Mouse (Mus musculus) embryonic facial prominence, embryonic 11.5 days (tissue): ENCODE results near the gene Gadd45gip1. TPM values are rescaled to one million over a fixed set of nuclear protein-coding genes. Genes with fewer than 3 reads are reported as not detected.

Experiments
- ATAC-seq: fragments of 200-750 bp; cut with Nextera tagmentation; replicated peaks from 2 replicates; pipeline ENCODE4 v1.8.0; 2017; ENCODE audit warnings: low read depth; ENCODE audit not compliant: insufficient number of reproducible peaks, low FRiP score, low TSS enrichment
- DNase-seq: peaks from one replicate; pipeline ENCODE4 v3.0.0-alpha.2; 2015; ENCODE audit warnings: low spot score
- H3K27ac ChIP-seq: fragments of 300-500 bp; sonication (generic); replicated peaks from 2 replicates; pipeline ENCODE4 v1.5.1; 2014; ENCODE audit warnings: mild to moderate bottlenecking, low read depth, low read length, control low read depth
- H3K27me3 ChIP-seq: fragments of 300-500 bp; sonication (generic); 2 replicates; pipeline ENCODE4 v1.6.1; 2014; ENCODE audit warnings: mild to moderate bottlenecking, low read length, moderate library complexity, mixed read lengths; ENCODE audit not compliant: control insufficient read depth, insufficient read depth
- H3K36me3 ChIP-seq: fragments of 300-500 bp; sonication (generic); replicated peaks from 2 replicates; pipeline ENCODE4 v1.6.1; 2014; ENCODE audit warnings: low read depth, mild to moderate bottlenecking, low read length, moderate library complexity, mixed read lengths; ENCODE audit not compliant: control insufficient read depth, insufficient read depth
- H3K4me1 ChIP-seq: fragments of 300-500 bp; sonication (generic); 2 replicates; pipeline ENCODE4 v1.6.1; 2014; ENCODE audit warnings: low read length, mixed read lengths; ENCODE audit not compliant: control insufficient read depth, insufficient read depth
- H3K4me2 ChIP-seq: fragments of 300-500 bp; sonication (generic); 2 replicates; pipeline ENCODE4 v1.6.1; 2014; ENCODE audit warnings: low read depth, mild to moderate bottlenecking, control low read depth, low read length, moderate library complexity
- H3K4me3 ChIP-seq: fragments of 300-500 bp; sonication (generic); 2 replicates; pipeline ENCODE4 v1.5.1; 2014; ENCODE audit warnings: low read depth, low read length, control low read depth
- H3K9ac ChIP-seq: fragments of 300-500 bp; sonication (generic); replicated peaks from 2 replicates; pipeline ENCODE4 v1.6.1; 2014; ENCODE audit warnings: mild to moderate bottlenecking, control low read depth, low read length
- H3K9me3 ChIP-seq: fragments of 300-500 bp; sonication (generic); replicated peaks from 2 replicates; pipeline ENCODE4 v1.6.1; 2016; ENCODE audit warnings: mild to moderate bottlenecking, low read length, inconsistent platforms, mixed read lengths; ENCODE audit not compliant: control insufficient read depth
- WGBS: fragments of 180-500 bp; shearing (Covaris S2); extraction: QIAGEN DNeasy Blood & Tissue Kit; methylation state at CpG from one replicate; pipeline ENCODE4 v1.1.7; 2014; 5-methylcytosine and 5-hydroxymethylcytosine counted together
- polyA plus RNA-seq: library from polyadenylated mRNA; unstranded; fragments of >200 nt; fragmentation: Nextera tagmentation; extraction: Ambion mirVana; gene quantifications from 2 replicates; pipeline ENCODE4 v1.2.1, GENCODE M21; 2014

Gene Gadd45gip1
- polyA plus RNA-seq, 1 experiment from 2014 or later: 42.3 TPM

- H3K36me3 ChIP-seq: no peaks in the 10 kb centered on the region
- H3K4me3 ChIP-seq: no peak overlapping the region
- peaks cover 89% of the 10 kb centered on the region for H3K27me3 ChIP-seq
- DNase-seq (no peak), ATAC-seq (no peak)
- H3K27ac ChIP-seq: no peak overlapping the region
- H3K9ac ChIP-seq: no peak overlapping the region
- peaks cover 2% of the 10 kb centered on the region for H3K4me1 ChIP-seq
- under 1% methylated on average over 38 of the region's 38 CpGs for WGBS
- no peaks in the 10 kb centered on the region for H3K9me3 ChIP-seq
- no peak overlapping the region for H3K4me2 ChIP-seq
Observed at GRCm38 (mm10) chr8:84785756-84786677, 45.3 kb upstream of the Gadd45gip1 start.

DNA sequence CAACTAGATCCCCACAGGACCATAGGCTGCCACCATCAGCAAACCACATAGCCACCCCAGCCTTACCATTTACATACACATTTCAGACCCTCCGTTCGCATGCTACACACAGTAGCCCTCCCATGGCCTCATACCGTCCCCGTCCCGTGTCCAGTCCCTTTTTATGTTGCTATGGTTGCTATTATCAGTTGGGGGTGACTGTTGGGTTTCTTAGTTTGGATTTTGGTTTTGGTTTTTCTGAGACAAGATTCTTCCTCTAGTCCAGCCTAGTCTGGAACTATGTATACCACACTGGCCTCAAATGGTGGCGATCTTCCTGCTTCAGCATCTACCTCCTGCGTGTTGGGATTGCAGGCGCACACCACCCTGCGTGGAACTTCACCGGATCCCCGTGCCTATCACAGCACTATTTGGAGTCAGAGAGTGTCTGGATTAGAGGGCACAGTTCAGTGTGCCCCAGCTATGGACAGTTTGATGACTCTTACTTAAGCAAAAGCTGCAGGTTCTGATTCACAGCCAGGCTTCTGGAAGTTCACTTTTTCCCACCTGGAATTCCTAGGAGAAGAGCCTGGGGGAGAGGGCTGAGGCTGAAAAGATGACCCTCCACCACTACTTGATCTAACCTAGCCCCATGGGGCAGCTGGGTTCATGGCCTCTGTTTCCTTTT is 44.4 kb upstream of the Gadd45gip1 start:
- DNase-seq (no peak), ATAC-seq (no peak)
- Histone ChIP-seq H3K36me3 (no peaks in the 10 kb centered on the region), H3K9ac (no peak overlapping the region), H3K9me3 (no peaks in the 10 kb centered on the region), H3K4me1 (no peaks in the 10 kb centered on the region), H3K4me2 (no peak overlapping the region), H3K4me3 (no peak overlapping the region), H3K27ac (no peak overlapping the region), H3K27me3 (peaks cover 89% of the 10 kb centered on the region)
- WGBS: 3% methylated on average over 11 of the region's 11 CpGs

DNA sequence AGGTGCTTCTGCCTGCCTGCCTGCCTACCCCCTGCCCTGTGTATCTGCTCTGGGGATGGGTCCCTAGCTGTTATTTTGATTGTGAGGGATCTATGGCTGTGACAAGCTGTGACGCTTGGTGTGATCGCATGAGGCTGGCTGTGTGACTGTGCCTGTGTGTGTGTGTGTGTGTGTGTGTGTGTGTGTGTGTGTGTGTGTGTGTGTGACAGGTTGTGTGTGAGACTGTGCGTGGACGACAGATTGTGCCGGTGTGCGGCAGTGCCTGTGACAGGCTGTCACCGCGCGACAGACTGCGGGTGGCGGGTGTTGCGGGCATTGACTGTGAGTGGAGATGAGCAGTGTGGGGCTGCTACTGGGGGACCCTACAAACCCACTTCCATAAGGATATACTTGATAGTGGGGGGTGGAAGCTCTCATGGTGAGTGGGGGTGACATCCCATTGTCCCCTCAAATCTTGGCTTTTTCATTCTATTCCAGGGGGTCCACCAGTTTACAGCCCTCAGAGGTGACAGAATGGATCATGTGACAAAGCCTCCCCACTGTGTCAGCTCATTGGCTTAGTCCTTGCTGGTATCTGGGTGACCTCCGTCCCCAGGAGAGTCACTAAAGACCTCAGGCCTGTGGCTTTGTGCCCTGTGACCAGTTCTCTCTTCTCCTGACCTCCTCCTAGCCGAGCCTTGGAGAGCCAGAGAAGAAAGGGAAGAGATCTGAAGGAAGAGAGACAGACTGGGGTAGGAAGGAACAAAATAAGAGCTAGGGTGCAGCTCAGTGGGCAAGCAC is 43.6 kb upstream of the Gadd45gip1 start:
- 2% methylated on average over 14 of the region's 14 CpGs for WGBS
- H3K4me3 ChIP-seq: no peak overlapping the region
- no peak overlapping the region for H3K4me2 ChIP-seq
- DNase-seq (no peak), ATAC-seq (no peak)
- no peaks in the 10 kb centered on the region for H3K9me3 ChIP-seq
- H3K27me3 ChIP-seq: peaks cover 89% of the 10 kb centered on the region
- H3K36me3 ChIP-seq: no peaks in the 10 kb centered on the region
- H3K27ac ChIP-seq: no peak overlapping the region
- H3K9ac ChIP-seq: no peak overlapping the region
- no peaks in the 10 kb centered on the region for H3K4me1 ChIP-seq

DNA sequence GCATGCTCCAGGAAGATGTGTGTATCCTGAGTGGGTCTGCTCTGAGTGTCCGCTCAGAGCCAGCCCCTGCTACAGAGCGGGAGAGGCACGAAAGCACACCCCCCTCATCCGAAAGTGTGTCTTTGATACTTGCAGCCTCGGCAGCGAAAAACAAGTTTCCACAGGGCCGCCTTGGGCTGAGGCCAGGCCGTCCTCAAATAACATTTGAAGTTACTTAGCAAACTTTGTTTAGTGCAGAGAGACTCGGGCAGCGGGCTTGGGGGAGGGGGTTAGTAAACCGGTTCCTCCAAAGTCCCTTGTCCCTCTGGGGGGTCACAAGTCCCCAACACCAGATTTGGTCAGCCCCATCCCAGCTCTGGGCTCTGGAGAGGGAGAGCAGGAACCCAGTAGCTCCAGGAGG is 42.4 kb upstream of the Gadd45gip1 start:
- no peak for DNase-seq

DNA sequence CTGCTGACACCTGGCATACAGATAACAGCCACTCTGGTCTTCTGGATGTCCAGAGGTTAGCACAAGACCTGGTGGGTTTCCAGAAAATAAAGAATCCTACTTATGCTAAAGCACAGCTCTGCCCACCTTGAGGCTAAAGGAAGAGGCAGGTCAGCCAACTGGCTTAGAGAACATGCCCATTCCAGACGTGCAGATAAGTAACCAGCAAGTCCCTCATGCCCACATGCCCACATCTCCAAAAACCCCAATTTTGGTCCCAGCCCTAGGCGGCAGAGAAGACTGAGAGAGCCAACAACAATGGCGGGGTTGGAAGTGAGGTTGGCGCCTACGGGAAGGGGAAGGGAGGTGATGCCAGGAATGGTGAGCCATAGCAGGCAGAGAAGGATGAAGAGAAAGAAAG is 42.0 kb upstream of the Gadd45gip1 start:
- Histone ChIP-seq H3K4me1 (no peaks in the 10 kb centered on the region), H3K4me2 (no peak overlapping the region)

More for the DNA sequence above, 42.4 kb upstream of the Gadd45gip1 start:
- H3K4me1 ChIP-seq: no peaks in the 10 kb centered on the region
- H3K9ac ChIP-seq: no peak overlapping the region
- peaks cover 93% of the 10 kb centered on the region for H3K27me3 ChIP-seq
- H3K4me2 ChIP-seq: no peak overlapping the region
- H3K9me3 ChIP-seq: no peaks in the 10 kb centered on the region
- no peak for ATAC-seq
- no peak overlapping the region for H3K27ac ChIP-seq
- no peaks in the 10 kb centered on the region for H3K36me3 ChIP-seq
- no peak overlapping the region for H3K4me3 ChIP-seq
- WGBS: 9% methylated on average over 11 of the region's 11 CpGs

GRCm38 (mm10) chr8:84789855-84790486 is 41.4 kb upstream of the Gadd45gip1 start:
- H3K36me3 ChIP-seq: no peaks in the 10 kb centered on the region
- DNase-seq: no peak
- H3K4me1 ChIP-seq: no peaks in the 10 kb centered on the region
- WGBS: 76% methylated on average over 5 of the region's 9 CpGs
- H3K9me3 ChIP-seq: no peaks in the 10 kb centered on the region
- H3K9ac ChIP-seq: no peak overlapping the region
- H3K27ac ChIP-seq: no peak overlapping the region
- H3K27me3 ChIP-seq: peaks cover 93% of the 10 kb centered on the region
- no peak overlapping the region for H3K4me2 ChIP-seq
- no peak overlapping the region for H3K4me3 ChIP-seq
- 0 out of 2 replicates have a peak, but pooled peaks have one; percentile 27 for ATAC-seq

More for the DNA sequence above, 42.0 kb upstream of the Gadd45gip1 start:
- peaks cover 93% of the 10 kb centered on the region for H3K27me3 ChIP-seq
- ATAC-seq (no peak), DNase-seq (no peak)
- no peaks in the 10 kb centered on the region for H3K9me3 ChIP-seq
- H3K36me3 ChIP-seq: no peaks in the 10 kb centered on the region
- no peak overlapping the region for H3K9ac ChIP-seq
- H3K4me3 ChIP-seq: no peak overlapping the region
- 51% methylated on average over 5 of the region's 5 CpGs for WGBS
- H3K27ac ChIP-seq: no peak overlapping the region

DNA sequence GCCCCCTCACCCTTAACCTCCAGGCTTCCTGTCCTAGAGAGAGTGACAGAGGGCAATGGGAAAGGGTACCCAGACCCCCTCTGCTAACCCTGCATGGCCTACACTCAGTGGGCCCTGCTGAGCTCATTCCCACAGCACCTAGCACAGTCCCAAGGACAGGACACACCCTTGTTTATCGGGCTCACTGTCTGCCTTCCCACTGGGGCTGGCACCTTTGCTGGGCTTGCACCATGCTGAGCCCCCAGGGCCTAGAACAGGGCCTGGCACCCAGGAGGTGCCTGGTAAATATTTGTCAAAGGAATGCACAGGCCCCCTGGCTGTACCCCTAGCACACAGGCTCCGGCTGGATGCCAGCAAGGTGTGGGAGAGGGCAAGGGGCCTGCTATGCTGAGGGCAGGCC is 40.8 kb upstream of the Gadd45gip1 start:
- no peak overlapping the region for H3K4me3 ChIP-seq
- WGBS: 66% methylated on average over 2 of the region's 2 CpGs
- H3K4me1 ChIP-seq: no peaks in the 10 kb centered on the region
- H3K36me3 ChIP-seq: no peaks in the 10 kb centered on the region
- DNase-seq: no peak
- H3K27me3 ChIP-seq: peaks cover 92% of the 10 kb centered on the region
- H3K27ac ChIP-seq: no peak overlapping the region
- no peaks in the 10 kb centered on the region for H3K9me3 ChIP-seq
- H3K4me2 ChIP-seq: no peak overlapping the region
- ATAC-seq: no peak
- H3K9ac ChIP-seq: no peak overlapping the region
